Mouse (Mus musculus) fat pad, adult 2 months (tissue): ENCODE measurements around the gene Apopt1.

Source experiments
- DNase-seq: peaks from one replicate; pipeline ENCODE4 v3.0.0-alpha.2; 2011; ENCODE audit warnings: low read depth, low spot score; ENCODE audit errors: extremely low read depth

Apopt1 gene

DNA sequence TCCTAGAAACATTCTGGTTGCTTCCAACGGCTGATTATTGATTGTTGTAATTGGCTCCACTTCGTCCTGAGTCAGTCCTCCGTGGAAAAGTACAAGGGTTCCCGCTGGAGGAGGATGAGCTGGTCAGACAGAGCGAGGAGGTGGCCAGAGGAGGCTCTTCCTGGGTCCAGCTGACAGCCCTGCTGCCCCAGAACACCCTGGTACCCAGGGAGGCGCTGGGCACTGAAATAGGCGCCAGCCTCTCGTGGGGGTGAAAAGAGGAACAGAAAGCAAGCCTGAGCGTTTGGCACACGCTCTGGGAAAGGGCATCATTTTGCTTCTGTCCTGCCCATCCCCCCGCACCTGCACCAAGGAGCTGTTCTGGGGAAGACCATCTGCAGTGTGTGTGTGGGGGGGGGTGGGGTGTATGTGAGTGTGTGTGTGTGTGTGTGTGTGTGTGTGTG, 30.9 kb downstream of the Apopt1 start:
- DNase-seq, result no peak

DNA sequence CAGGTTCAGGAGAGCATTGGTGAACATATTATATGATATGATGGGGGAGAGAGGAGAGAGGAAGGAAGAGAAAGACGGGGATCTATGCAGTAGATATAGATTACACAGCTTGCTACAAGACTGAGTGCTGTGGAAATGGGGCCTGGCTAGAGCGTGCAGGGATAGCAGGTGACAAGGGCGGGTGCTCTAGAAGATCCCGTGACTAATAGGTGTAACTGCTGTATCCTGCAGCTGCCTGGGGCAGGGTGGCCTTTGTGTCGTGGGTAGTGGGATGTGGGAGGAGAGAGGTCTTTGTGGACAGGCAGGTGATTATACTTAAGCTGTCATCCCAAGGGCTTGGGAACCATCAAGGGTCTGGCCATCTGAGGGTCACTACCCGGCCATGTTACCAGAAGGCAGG, 32.2 kb downstream of the Apopt1 start:
- no peak for DNase-seq

DNA sequence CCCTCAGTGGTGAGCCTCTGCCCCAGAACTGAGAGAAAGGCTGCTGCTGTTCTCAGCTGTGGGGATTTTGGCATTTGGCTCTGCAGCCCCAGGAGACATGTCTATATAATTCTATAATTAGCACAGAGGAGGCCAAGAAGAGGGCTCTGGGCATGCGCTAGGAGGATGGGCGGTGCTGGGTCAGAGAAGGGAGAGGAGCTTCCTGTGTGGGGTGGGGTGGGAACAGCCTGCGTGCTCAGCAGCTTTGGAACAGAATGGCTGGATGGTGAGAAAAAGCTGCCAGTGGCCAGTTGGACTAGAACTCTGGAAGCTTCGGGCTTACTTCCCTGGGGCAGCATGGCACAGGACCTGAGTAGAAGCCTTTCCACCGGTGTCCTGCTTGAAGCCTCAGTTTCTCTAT, 33.0 kb downstream of the Apopt1 start:
- no peak for DNase-seq

DNA sequence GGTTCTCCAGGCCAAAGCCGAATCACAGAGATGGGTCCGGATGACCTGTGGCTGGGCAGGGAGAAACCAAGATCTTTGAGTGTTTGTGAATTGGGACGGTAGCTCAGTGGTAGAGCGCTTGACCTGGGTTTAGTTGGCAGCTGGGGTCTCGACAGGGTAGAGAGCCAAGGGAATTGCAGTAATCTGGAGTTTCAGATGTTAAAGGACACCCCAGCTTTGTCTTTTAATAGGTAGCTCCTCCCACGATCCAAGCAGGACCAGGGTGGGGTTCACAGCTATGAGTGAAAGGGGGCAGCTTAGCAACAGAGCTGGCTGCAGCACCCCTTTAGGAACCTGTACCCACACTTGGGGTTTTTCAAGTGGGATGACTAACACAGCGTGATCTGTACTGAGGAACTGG, 34.4 kb downstream of the Apopt1 start:
- DNase-seq, result no peak

DNA sequence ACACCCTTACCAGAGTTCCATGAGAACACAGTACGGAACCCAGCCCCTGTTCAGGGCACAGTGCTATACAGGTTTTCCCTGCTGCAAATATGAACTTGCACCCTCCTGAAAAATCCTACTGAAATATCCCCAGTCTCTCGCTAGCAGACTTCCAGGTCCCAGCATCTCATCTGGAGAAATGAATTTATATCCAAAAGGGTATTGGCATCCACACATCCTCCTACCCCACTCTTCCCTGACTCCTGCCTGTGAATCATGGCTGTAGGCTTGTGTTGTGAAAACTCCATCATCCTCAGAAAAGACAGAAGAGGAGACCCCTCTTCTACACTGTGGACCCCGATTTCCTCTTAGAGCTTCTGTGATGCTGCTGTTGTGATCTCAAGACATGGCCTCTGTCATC, 37.7 kb downstream of the Apopt1 start:
- no peak for DNase-seq

DNA sequence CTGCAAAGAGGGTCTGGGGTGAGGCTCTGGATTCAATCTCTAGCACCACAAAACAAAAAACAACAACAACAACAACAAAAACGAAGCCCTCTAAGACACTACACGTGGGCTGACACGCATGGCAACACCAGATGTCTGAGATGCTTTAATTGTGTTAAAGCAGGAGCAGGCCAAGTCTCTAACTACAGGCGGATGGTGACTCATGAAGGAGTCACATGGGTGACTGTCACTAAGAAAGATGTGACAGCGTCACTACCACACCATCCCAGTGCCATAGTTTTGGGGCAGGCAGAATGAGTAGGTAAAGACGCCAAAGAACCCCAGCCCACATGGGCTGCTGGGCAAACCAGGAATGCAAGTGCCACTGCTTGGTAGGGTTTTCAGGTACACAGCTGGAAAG, 39.4 kb downstream of the Apopt1 start:
- DNase-seq, result no peak

DNA sequence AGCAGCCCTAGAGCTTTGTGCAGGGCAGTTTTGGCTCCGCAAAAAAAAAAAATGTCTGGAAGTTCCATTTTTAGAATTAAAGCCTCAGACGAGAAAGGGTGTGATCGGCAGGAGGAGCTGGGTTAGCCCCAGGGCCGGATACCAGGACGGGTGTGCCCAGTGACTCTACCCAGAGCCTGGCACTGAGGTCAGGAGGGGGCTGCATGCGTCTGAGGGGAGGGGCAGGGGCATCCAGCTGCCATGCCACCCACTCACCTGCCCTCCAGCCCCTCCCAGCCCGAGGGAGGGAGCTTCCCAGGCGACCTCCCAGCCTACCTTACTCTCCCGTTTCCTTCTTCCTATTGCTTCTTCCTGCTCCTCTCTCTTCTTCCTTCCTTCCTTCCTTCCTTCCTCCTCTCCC, 40.3 kb downstream of the Apopt1 start:
- DNase-seq, result no peak

DNA sequence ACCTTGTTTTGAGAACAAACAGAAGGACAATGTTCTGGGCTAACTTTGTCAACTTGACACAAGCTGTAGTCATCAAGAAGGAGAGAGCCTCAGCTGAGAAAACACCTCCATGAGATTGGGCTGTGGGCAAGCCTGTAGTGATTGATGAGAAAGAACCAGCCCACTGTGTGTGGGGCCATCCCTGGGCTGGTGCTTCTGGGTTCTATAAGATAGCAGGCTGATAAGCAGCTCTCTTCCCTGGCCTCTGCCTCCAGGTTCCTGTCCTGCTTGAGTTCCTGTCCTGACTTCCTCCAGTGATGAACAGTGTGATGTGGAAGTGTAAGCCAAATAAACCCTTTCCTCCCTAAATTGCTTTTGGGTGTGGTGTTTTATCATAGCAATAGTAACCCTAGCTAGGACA, 41.6 kb downstream of the Apopt1 start:
- DNase-seq, result no peak

DNA sequence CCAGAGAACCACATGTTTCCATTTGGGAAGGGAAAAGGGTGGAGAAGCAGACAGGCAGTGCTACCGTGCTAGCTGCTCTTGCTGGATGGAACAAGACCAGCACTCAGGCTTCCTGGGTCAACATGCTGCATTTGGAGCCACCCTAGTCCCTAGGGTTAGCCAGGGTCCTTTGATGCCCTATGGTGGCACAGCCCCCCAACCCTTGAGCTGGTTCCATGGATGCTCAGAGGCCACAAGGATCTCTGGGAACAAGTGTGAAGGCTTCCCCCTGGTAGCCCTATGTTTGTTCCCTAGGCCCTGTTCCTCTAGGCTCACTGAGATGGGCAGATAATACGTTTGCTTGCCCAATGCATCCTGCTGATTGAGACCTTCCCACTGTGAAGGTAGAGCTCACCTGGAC, 42.2 kb downstream of the Apopt1 start:
- DNase-seq, result no peak

DNA sequence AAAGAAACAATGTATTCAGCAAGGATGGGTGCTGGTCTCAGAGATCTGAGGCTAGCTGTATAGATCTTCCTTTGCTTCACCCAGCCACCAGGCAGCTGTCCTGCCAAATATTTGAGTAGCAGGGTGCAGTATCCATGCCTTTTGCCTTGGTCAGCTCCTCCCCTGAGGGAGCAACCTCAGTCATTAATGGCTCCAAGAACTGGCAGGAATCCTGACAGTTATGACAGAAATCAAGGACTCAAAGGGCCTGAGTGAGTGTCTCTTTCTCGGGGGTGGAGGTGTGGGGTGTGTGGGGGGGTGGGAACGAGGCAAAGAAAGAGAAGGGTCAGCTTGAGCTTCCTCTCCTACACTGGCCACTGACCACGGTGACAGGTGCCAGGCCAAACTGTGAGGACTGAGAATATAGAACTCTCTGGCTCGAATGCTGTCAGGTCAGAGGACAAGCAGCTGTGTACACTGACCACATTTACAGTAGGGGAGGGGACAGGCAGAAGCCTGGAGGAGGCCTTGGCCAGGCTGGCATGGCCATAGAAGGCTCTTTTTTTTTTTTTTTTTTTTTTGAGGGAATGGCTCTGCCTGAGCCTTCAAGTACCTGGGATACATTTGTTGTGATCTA, 43.1 kb downstream of the Apopt1 start:
- no peak for DNase-seq

DNA sequence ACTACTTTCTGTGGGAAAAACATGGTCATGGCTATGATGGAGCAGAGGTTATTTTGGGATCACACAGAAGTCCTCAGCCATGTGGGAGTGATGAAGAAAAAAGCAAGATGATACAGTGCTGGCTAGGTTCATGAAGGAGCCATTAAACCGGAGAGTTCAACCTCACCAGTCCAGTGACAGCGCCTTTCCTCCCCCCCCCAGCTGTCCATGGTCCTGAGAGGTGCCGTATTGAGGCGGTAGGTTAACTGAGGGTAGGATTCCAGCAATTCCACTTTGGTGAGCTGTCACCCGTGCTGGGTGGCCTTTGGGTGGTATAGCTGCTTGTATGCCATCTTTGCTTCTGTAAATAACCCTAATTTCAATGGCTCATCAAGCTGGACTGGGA, 43.6 kb downstream of the Apopt1 start:
- no peak for DNase-seq

DNA sequence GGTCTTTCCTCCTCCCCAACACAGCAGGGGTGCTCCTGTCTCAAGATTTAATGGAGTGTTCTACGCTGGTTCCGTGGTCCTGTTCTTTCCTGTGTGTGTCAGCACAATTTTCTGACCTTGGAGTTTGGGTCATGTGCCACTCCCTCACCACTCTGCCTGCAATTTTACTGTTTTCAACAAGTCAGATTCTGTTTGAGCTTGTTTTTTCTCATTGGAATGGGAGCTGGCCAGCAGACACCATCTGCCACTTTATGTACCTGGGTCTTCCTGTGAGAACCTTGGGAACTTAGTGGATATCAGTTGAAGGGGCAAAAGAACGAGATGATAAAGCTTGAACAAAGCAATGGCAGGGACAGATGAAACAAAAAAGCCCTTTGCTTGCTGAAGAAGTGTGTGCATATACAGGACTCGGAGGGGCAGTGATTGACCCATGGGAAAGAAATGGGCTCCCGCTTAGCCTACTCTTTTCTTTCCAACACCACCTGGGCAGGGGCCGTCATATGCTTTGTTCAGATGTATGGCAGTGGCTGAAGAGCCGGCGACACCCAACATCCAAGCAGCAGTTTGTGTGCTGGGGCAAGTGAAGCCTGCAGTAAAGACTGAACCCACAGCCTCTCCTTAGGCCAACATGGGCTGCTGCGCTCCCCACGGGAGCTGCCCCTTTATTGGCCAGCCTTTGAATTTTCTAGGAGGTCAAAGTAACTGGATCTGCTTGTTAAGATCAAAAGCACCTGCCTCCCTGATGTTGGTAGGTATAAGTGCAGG, 44.7 kb downstream of the Apopt1 start:
- DNase-seq, result no peak

DNA sequence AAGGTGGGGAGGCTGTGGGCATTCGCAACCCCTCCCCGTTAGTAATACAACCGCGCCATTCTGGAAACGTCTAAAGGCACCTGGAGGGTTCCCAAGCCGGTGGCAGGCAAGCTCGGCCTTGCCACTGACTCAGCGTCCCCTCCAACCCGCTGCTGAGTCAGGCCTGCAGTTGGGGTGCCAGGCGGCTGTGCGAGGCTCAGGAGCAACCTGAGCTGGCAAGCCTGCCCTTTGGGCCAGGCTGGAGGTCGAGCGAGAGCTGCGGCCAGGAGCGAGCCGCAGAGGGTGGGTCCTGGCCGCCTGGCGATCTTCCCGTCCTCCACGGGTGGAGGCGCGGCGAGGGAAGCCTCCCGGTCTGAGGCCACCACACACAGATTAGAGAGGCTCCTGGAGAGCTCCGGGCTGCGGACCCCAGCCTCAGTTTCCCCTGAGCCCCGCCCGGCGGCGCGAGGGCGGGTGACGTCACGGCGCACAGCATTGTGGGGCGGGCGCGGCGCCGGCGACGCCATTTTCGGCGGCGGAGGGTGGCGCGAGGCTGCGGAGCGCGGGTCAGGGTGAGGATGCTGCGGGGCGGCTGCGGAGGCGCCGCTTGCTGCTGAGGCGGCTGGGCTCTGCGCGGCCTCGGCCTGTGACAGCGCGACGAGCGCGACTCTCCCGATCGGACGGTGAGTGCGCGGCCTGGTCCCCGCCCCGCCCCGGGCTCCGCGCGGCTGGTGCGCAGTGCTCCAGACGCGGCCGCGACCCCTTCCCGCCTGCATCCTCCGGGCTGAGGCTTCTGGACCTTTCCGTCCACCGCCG, 45.5 kb downstream of the Apopt1 start, which contains the start of gene Klc1:
Klc1 (plus strand) TSS at position 469 of the 795 bp plus-strand sequence.
- DNase-seq, result no peak

DNA sequence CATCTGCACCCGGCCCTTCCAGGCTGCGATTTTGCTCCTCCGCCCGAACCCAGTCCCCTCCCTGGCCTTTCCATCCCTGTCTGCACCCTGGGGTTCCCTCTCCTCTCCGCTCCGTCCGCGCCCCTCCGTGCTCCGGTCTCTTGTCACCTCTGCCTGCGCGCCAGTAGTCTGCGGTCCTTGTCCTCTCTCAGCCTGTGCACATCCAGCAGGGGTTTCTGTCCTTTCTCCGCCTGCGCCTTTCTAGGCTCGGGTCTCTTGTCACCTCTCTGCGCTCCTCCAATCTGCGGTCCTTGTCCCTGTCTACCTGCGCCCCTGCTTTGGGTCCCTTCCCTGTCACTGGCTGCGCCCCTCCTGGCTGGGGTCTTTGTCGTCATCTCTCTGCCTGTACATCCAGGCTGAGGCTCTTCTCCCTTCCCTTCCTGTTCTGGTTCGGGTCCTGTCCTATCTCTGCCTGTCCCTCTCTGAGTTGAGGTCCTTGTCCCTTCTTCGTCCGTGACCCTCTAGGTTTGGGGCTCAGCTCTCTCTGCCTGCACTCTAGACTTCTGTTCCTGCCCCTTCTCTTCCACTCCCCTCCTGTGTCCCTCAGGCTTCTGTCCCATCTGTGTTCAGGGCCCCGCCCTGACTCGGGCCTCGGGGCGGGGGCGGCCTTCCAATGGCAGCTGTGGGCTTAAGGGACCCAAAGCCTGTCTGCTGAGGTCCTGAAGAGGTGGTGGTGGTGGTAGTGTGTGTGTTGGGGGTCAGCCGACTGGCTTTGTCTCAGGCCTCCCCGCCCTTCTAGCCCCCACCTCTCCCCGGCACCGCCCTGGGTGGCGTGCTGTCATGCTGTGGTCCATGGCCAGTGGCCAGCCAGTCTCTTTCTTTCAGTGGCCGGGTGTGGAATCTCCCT, 46.4 kb downstream of the Apopt1 start:
- DNase-seq, result no peak

DNA sequence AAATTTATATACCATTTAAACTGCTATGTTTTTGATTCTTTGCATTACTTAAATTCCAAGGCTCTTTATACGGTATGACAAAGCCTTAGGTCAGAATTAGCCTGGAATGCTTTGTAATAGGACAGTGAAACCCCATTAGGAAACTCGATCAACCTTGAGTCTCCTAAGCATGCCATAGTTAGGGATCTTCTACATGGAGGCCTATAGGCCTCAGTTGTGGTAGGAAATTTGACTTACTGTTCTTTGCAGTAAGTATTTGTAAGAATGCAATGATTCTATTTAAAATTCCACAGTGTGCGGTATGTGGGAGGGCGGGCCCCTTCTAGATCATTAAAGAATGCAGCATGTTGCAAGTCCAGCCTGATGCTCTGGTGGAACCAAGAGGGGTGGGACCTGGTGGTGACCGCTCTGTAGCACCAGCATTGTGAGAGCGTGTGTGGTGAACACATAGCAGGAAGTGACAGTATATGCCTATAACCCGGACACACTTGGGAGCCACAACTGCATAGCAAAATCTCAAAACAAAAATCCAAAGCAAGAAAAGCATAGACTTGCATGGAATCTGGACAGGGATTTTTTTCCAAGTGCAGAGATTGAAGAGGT, 47.3 kb downstream of the Apopt1 start:
- no peak for DNase-seq

DNA sequence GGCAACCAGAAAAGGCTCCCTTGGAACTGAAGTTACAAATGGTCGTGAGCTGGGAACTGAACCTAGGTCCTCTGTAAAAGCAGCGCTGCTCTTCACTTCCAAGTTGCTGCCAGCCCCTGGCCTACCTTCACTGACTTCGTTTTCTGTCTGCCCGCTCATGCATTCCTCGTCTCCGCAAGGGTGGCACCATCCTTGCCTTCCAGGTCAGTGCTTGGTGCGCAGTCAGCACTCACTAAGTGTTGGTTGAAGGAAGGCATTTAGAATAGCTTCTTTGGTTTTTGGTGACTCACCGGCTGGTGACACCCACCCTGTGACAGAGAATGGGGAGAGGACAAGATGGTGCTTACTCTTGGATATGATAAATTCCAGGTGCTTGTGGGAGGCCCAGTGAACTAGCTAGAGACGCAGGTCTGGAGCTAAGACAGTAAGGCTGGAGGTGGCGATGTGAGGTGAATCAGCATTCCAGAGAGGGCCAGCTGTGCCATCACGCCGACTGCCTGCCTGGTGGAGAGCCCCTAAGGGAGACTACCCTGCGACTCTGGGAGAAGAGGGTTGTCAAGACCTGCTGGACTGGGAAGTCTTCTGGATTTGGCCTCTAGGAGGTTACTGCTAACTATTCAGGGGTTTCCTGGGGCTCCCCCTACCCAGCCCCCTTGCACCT, 49.7 kb downstream of the Apopt1 start:
- DNase-seq, result no peak

DNA sequence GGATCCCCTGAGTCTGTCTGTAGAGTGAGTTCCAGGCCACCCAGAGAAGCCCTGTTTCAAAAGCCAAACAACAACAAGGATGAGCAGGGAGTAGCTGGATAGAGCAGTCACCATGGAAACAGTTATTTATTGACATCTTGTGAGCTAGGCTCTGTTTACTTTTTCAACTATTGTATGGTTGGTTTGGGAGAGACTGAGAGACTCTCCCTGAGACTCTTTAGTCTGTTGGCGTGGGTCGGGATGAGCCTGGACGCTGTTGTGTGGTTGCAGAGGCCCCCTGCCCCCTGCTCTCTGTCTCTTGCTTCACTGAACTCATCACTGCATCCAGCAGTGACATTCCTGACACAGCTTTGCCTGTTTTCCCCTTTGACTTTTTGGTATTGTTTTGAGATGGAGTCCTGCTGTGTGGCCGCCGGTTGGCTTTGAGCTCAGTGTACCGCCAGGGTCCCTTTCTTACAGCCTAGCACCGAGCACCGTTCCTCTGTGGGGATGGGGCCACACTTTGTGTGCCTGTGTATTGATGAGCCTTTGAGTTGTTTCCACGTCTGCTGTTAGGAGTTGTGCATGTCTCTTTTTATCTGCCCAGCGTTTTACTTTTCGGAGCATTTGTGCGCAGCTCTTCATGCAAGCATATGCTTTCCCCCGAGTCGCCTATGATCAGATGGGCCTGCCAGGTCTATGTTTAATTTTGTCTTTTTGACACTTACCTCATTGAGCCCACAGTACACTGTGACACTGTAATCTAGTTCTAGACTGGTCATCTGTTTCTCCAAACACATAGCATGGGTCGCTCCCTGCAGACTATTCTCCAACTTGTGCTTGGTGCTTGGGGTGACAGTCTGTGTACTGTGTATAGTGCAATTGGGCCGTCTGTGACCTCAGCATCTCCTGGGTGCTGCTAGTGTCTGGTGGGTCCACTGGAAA, 53.5 kb downstream of the Apopt1 start:
- no peak for DNase-seq

DNA sequence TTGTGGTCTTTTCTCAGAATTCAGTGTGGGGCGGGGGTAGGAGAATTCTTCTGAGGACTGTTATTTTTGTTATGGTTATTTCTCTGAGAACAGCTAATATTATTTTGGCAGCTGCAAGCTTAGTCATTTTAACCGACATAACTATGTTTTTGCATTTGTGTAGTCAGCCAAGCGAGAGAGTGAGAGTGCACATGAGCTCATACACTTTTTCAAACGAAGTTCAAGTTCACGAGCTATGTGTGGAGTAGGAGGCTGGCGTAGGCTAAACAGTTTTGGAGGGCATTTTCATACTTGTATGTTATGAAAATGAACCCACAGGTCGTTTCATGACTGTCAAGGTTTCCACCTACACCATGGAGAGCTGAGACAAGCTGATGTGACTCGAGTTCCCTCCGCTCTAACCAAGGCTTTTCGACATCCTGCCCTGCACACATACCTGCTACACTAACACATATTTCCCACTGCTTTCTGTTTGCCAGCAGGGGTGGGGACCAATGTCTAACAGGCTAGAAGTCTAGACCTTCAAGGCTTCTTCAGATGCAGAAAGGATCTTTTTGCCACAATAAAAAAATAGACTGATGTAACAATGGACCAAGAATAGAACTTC, 55.4 kb downstream of the Apopt1 start:
- DNase-seq, result no peak

DNA sequence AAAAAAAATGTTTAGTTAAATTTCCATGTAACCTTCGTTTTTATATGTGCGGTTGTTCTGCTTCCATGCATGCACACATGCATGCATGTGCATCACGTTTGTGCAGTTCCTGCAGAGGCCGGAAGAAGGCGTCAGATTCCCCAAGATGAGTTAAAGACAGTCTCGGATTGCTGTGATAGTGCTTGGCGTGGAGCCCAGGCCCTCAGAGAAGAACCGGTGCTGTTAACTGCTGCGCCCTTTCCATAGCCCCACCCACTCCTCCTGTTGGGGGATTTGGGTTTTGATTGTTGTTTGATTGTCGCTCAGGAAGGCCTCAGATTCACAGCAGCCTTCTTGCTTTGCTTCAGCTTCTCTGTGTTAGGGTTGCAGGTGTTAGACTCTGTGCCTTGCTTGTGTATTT, 56.2 kb downstream of the Apopt1 start:
- DNase-seq, result no peak
